Mouse (Mus musculus) spleen, adult 12 weeks (tissue): ENCODE measurements at regions not wholly inside any gene's neighbourhood (a gene's known extent, or its start where the extent isn't known, plus 50 kb on each side); places are given as distances from the start of the nearest gene placed in this dataset.

Experiments used
- DNase-seq: peaks from one replicate; pipeline ENCODE4 v3.0.0; 2022; ENCODE audit warnings: low spot score

DNA sequence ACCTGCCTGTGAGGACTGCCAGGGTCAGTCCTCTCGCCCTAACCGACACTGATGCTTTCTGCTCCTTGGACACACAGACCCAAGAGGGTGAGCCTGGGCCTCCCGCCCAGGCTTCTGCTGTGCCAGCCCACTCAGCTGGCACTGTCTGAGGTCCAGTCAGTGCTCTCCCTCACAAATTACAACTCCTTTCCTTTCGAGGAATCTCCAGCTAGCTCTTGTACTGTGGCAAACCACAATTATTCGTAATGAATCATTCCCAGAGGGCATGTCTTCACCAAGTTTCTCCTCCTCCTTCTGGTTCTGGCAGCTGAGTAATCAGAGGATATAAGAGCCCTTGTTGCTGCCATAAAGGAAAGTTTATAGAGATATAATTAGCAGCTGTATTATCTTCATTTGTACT is 155.2 kb downstream of the 9530068E07Rik start:
- DNase-seq = no peak

DNA sequence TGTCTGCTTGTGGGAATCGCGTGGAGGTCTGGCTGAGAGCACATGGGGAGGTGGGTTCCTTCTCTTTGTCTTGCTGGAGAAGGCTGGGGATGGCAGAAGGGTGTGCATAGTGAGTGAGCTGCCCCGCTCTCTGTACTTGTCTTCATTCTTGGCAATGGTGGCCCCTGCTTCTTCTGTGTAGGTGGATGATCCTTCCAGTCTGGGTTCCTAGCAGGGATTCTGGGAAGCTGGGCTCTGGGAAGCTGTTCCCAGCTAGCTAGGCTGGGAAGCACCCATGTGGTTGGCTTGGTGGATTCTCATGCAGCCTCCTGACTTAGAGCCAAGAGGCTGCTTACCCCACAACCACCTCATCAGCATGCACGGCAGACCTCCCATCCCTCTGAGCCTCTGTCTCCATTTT is 156.6 kb downstream of the 9530068E07Rik start:
- DNase-seq = no peak

DNA sequence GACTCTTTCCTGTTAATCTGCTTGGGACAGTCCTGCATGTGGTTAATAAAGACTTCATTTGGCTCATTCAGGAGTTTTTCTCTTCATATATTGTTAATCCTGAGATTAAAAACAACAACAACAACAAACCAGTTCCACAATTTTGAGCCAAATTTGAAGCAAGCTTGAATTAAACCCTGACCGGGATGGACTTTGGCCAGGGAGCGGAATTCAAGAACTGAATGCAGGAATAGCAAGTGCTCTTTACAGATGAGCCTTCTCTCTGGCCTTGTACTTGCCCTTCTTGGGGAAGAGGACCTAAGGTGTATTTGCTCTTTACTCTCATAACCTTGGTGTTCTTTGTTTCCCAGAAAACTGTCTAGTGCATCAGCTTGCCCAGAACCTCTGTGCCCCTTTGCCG is 161.6 kb downstream of the 9530068E07Rik start:
- DNase-seq = no peak

DNA sequence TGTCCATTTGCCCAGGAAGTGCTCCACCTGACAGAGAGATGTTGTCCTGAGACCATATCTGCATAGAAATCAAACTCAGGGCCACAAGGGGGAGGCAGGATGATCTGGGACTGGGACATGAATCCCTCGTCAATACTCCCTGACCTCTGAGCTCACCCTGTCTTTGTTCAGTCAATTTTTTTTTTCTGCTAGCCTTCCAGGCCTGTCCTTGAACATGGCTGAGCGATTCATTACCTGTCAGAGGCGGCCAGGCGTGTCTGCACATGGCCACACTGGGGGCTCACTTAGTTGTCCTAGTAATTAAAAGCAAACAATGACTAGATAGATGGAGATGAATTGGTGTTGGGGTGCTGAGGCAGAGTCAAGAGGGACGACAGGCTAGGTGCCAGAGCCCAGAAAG is 162.6 kb downstream of the 9530068E07Rik start:
- DNase-seq = no peak

DNA sequence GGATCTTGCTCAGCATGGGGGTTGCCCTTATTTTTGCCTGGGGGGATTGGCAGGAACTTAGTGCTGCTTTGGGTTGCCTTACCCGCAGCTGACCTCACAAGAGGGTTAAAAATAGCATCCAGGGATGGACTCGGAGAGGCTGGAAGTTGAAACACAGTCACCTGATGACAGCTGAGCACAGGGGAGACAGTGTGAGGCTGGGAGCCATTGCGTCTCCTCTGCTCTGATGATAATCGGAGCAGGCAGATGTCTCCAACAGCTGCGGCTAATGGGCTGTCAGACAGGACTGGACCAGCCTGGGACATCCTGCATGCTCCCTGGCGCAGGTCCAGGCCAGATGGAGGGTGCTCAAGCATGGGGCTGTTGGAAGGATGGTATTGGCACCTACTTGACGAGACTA is 165.1 kb downstream of the 9530068E07Rik start:
- no peak for DNase-seq

DNA sequence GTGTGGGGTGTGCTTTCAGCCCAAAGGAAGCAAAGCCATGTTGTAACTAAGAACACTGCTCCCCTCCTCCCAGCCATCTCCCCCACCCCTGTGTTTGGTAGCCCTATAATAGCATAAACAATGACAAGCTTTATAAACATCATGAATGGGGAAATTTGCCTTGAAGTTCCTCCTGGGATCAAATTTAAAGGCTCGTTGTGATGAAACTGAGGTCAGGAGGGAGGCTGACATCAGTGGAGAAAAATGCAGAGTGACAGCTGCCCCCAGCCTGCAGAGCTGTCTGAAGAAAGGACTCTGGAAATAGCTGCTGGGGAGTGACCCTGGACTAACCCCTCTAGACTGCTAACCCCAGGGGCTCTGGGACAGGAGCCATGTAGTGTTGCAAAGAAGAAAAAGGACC is 169.2 kb downstream of the 9530068E07Rik start:
- no peak for DNase-seq

DNA sequence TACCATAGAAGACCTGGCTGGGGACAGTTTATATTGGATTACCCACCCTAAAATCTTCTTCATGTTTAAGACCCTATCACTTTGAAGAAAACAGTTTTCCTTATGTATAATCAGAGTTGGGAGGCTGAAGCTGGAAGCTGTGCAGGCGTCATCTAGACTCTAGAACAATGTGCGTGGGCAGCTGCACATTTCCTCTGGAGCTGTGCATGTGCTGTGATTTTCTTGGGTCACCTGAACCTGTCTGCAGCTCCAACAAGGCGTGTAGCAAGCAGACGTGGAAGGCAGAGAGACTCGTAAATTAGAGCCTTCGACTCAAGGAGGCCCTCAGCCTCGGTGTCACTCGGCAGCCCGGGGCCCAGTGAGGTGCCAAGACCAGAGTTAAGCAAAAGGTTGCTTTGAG is 169.8 kb downstream of the 9530068E07Rik start:
- no peak for DNase-seq

DNA sequence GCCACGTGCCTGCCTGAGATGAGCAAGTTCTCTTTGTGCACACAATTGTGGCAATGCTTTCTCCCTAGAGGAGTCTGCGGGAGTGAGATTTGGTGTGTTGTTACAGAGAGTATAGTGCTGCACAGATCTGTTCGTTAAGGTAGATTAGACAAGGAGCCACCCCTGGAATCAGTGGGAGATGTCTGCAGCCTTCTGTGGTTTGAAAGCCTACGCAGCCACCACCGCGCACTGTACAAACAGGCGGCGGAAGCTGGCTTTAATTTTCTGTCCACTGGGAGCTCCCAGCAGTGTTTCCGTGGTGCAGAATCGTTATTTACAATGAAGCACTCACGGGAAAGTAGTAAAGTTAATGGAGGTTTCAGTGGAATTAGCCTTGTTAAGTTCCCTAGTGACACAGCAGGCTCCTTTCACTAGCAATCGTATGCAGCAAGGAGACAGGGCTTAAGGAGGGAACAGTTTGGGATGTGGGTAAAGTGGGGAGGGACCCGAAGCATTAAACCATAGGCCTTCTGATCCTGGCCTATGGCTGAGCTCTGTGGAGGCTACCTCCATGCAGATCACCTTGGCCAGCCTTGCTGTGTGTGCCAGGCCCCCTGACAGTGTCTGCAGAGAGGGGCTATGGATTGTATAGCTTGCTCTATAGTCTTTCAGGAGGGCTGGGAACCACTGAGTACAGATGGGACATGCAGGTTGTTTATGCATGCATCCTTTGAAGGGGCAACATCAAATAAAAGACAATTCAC is 171.9 kb downstream of the 9530068E07Rik start:
- no peak for DNase-seq

DNA sequence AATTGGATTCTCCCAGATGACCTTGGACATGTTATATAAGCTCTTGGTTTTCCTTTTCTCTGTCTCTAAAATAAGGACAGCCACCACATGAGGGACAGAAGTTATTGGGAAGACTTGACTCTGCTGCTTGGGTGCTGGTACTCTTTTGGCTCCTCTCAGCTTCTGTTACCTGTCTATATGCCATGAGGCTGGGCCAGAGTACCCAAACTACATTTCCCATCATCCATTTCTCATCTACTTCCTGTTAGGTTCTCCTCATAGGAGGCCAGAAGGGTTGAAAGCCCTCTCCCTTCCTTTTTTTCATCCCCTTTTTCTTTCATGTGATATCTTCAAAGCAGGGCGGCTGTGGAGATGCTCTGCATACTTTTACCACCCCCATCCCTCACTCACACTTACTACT is 172.6 kb downstream of the 9530068E07Rik start:
- DNase-seq = no peak

DNA sequence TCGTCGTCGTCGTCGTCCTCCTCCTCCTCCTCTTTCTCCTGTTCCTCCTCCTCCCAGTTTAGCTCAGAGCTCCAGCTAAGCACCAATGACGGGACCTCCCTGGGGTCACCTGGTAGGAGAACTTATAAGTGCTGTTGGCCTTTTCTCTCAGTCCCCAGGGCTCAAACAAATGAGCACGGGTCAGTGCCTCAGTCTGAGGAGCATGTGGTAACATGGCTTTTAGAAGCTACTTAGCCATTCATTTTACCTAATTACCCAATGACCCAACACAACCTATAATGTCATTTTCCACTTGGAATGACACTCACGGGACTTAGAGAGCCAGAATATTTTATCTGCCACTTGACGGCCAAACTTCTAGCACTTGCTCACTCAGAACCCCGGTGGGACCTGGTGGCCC is 173.5 kb downstream of the 9530068E07Rik start:
- no peak for DNase-seq

DNA sequence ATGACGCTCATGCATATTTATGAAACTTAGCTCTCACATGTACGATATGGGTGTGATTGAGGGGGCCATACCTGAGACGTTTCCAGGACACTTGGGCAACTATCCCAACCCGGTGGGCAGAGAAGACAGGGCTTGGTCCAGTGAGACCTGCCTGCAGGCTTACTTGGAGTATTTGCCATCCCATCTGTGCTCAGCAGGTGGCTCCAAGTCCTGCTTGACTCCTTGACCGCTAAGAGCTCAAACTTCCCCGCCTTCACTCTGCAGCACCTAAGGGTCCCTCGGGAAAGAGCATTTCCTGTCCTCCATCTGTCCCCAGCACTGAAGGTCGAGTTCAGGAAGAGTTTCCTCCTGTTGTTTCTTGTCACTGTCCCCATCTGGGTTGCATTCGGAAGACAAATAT is 182.2 kb downstream of the 9530068E07Rik start:
- no peak for DNase-seq

DNA sequence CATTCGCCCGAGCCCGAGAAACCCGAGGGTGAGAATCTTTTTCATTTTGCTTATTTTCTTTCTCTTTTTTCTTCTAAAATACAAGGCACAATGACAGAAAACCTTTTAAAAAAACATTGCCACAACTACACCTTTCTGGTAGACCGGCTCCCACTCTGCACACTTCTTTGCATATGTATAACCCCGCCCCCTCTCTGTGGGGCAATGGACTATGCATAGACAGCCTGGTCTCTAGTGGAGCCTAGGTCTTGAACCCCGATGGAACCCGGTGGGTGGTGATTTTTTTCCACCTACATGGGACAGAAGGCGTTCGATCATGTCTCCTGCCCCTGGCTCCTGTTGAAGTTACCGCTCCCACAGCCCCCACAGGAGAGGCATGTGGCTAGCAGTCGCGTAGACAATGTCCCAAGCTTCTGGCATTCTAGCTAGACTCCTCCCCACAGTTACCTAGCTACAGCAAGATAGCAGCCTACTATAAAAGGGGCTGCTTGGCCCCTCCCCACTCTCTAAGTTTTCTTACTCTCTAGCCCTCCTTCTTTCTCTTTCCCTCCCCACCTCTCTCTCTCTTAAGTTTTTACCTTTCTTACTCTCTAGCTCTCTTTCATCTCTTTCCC is 183.6 kb downstream of the 9530068E07Rik start:
- DNase-seq = no peak

DNA sequence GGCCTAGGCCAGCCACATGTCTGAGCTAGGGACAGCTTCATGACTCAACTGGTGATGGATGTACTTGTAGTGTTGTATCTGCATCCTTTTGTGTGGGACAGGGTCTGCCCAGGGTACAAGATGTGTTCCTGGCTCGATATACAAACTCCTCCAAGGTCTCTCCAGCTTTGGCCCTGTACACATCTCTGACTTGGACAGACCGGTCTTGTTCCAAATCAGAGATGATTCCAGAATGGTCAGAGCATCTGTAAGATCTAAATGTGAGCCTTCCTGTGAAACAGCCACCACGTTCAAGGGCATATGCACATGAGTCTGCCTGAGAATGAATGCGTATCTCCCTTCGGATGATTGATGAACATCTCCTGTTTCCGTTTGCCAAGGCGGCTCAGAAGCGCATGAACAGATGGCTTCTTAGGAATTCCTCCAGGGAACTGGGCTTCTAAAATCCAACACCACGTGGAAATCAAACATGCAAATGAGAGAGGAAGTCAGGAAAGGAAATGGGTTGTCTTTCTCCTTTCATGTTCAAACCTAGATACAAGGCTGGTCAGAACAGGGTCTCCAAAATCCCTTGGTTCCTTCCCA is 172.7 kb upstream of the Fstl4 start:
- no peak for DNase-seq

DNA sequence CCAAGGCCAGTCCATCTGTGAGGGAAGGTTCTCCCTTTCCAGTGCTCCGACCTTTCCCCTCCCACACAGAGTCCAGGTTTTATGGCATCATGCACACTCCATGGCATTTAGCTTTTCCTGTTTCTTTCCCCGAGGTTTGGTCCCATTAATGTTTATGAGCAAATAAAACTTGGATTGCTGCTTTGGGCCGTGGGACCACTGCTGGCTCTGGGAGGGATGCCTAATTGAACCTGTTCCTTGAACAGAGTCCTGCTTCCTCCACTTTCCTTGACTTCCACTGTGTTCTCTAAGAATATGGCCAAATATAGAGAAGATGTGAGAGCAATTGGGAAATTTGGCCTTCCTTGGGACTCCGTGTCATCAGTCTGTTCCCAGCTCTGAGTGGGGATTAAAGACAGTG is 170.3 kb upstream of the Fstl4 start:
- no peak for DNase-seq

DNA sequence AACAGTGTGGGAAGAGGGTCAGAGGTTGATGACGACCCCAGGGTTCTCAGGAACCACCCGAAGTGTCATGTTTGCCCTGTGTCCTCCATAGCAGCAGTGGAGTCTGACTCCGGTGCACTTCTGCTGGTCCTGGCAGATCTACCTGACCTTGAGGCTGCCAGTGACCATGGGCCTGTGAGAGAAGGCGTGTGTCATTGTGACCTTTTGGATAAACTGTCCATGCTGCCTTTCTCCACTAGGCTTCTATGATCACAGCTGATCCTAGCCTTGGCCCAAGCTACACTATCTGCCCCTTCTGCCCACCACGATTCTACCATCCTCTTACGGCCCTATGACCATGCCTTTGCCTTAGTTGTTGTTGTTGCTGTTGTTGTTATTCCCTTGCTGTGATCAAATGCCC is 163.2 kb upstream of the Fstl4 start:
- DNase-seq = no peak

DNA sequence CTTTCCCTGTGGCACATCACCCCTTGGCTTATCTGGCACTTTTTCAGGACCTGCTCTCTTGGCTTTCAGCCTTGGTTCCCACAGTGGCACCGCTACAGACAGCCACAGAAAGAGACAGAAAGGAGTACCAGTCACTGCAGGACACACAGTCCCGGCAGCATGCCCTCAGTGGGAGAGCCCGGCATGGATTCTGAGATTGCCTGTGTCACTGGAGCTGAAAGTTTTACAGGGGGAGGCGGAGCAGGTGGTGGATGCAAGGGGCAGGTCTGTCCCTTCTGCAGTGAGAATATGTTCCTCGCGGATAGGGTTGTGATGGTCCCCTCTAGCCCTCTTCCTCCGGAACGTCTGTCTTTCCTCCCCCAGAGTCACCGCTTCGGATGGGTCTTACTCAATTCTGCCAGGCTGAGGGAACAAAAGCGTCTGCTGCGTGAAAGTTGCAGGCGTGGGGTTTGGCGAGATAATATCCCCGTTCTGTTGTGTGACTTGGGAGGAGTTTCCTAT is 162.3 kb upstream of the Fstl4 start:
- no peak for DNase-seq

DNA sequence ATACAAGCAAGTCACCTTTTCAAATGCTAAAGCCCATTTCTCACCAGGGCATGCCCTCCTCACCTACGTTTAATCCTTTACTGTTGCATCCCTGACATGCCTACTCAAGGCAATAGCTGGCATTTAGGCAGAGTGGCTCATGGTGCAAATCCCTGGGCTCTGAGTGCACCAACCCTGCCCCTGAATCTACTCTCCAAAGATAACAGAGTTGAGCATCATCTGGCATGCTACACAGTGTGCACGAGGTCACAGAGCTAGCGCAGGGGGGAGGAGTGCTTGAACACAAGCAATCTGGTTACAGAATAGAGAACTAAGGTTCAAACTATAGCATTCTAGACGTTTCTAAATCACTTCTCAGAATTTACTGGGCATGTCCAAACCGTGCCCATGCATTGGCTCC is 161.6 kb upstream of the Fstl4 start:
- DNase-seq = no peak

DNA sequence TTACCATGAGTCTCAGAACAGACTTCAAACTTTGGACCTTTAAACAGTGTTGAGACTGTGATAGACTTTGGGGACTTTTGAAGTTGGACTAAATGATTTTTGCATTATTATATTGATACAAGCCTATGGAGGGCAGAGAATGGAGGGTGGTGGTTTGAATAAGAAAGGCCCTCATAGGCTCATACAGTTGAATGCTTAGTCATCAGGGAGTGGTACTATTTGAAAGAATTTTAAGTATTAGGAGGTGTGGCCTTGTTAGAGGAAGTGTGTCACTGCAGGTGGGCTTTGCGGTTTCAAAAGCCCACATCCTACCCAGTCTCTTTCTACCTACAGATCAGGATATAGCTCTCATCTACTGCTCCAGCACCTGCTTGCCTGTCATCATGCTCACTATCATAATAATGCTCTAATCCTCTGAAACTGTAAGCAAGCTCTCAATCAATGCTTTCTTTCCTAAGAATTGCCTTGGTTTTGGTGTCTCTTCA is 153.7 kb upstream of the Fstl4 start:
- DNase-seq = no peak

DNA sequence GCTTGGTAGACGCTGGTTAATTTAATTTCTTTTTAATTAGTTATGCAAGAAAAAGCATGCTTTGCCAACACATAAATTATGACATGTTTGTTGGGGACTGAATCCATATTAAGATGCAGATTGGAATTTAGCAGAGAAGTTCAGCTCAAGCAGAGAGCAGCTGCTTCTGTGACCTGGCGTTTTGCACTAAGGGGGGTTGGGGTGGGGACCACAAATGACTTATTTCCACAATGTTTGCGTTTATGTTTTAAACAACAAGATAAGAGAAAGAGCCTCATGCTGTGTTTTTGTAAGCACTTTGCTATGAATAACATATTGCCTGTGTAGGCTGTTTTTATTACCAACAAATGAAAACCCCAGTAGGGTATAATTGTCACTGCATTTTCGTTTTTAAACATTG is 148.8 kb upstream of the Fstl4 start:
- DNase-seq = no peak

DNA sequence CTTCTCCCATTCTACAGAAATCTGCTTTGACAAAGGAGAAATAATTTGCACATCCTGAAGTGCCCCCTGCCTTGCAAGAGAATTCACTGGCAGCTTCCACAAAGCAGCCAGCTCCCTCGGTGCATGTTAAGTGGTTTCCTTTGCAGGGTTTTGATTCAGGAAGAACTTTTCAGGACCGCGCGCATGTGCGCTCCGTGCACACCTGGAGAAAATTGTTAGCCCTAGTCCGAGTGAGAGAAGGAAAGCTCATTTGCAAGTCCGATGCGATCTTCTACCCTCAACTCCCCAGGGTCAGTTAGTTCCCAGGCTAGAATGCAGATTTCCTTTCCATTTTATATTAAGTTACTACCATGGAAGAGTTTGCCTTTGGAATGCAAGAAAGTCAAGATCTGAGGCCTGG is 145.8 kb upstream of the Fstl4 start:
- no peak for DNase-seq

DNA sequence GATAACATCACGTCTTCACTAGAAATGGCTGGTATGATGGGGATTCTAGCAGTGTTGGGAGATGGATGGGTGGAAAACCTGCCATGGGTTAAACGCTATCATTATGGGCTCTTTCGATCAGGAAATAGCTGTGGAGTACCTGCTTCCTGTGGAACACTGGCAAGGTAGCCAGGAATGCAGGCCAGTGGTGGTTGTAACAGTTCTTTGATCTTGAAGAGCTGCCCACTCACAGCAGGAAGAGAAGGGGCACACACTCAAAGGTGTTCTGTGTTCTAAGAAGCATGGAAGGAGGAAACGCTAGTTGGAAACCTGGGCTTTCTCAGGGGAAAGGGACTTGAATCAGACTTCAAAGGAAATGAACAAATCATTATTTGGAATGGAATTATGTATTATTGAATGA is 141.6 kb upstream of the Fstl4 start:
- DNase-seq = no peak

DNA sequence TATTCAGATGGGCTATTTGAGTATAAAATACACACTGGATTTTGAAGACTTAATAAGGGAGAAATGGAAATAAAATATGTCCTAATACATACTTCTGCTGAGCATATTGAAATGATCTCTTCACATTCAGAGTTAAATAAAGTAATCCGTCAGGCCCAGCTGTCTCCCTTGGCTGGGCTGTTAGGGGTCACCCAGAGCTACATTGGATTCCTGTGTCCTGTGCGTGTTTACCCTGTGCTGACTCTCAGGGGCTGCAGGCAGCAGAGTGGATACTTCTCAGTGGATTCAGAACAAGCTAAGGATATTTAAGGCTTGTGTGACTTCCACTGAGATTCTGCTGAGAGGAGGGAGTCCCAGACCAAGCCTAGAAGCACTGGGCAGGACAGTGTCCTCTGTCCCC is 135.6 kb upstream of the Fstl4 start:
- DNase-seq = no peak

DNA sequence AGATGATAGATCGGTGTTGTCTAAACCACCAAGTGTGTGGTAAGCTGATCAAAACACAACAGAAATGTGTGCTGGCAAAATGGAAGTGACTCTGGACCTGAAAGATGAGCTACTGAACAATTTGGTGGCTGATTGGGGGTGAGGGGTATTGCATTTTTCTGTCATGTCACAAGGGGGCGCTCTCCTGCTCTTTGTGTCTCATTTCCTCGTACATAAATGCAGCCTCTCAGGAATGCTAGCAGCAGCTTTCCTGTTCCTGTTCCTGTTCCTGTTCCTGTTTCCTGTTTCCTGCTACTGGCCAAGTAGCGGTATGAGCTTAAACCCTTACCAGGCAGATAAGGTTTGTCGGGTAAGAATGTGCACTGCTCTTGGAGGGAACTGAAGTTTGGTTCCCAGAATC is 134.7 kb upstream of the Fstl4 start:
- no peak for DNase-seq
